Mouse (Mus musculus): ENCODE results near the gene Chchd3.

- TF ChIP-seq CTCF (IDR thresholded peaks at IDR 0.05; ENCODE audit: insufficient read depth, low read length) (no peak), POLR2A (IDR thresholded peaks at IDR 0.05; ENCODE audit: borderline replicate concordance, extremely low read depth, low read depth, low read length) (no peak)
Observed at GRCm38 (mm10) chr6:32776384-32776783, 283.7 kb downstream of the Chchd3 start.

Data from lung, adult 2 months (tissue).